Mouse (Mus musculus) MEL (cell line): ENCODE data around the gene Polr1a.

Source experiments
- CTCF ChIP-seq, 3 experiments: IDR thresholded peaks in 2 of 3; conservative IDR thresholded peaks in 1 of 3; 2 replicates each; pipeline ENCODE4 v1.5.1; 2011 to 2012; ENCODE audit warnings: low read length in 3 of 3, low read depth in 2 of 3, mild to moderate bottlenecking in 2 of 3, improper control_type of control experiment in 1 of 3, inconsistent platforms in 1 of 3, mixed read lengths in 1 of 3, moderate library complexity in 1 of 3; ENCODE audit not compliant: control insufficient read depth in 1 of 3, insufficient read depth in 1 of 3, poor library complexity in 1 of 3, severe bottlenecking in 1 of 3
- EP300 ChIP-seq, 2 experiments: IDR thresholded peaks; 2 replicates each; pipeline ENCODE4 v1.6.1; 2011; ENCODE audit warnings: improper control_type of control experiment in 2 of 2, low read length in 2 of 2, low read depth in 1 of 2, mild to moderate bottlenecking in 1 of 2
- GATA1 ChIP-seq: IDR thresholded peaks from 2 replicates; pipeline ENCODE4 v1.6.1; 2011; ENCODE audit warnings: low read depth, low read length, improper control_type of control experiment
- KAT2A ChIP-seq: conservative IDR thresholded peaks from 2 replicates; pipeline ENCODE4 v1.6.1; 2012; ENCODE audit warnings: low read depth, low read length, improper control_type of control experiment, inconsistent platforms
- MAFK ChIP-seq: IDR thresholded peaks from 2 replicates; pipeline ENCODE4 v1.6.1; 2011; ENCODE audit warnings: low read depth, mild to moderate bottlenecking, low read length, improper control_type of control experiment, borderline replicate concordance
- POLR2A ChIP-seq, 2 experiments: IDR thresholded peaks; 2 replicates each; pipeline ENCODE4 v1.6.1; 2011 to 2012; ENCODE audit warnings: low read length in 2 of 2, mild to moderate bottlenecking in 2 of 2, control low read depth in 1 of 2, improper control_type of control experiment in 1 of 2, low read depth in 1 of 2, moderate library complexity in 1 of 2; ENCODE audit not compliant: control insufficient read depth in 1 of 2, insufficient read depth in 1 of 2, poor library complexity in 1 of 2
- SIN3A ChIP-seq: IDR thresholded peaks from 2 replicates; pipeline ENCODE4 v1.6.1; 2012; ENCODE audit warnings: low read length, improper control_type of control experiment, inconsistent platforms
- TAL1 ChIP-seq: IDR thresholded peaks from 2 replicates; pipeline ENCODE4 v1.6.1; 2012; ENCODE audit warnings: mild to moderate bottlenecking, inconsistent platforms, low read length, moderate library complexity, mixed read lengths
- TBP ChIP-seq: IDR thresholded peaks from 2 replicates; pipeline ENCODE4 v1.8.0; 2011; ENCODE audit warnings: low read depth, low read length, improper control_type of control experiment
- TCF12 ChIP-seq: IDR thresholded peaks from 2 replicates; pipeline ENCODE4 v1.6.1; 2014; ENCODE audit warnings: low read depth, mild to moderate bottlenecking, inconsistent platforms, low read length, improper control_type of control experiment, moderate library complexity
- UBTF ChIP-seq: IDR thresholded peaks from 2 replicates; pipeline ENCODE4 v1.6.1; 2012; ENCODE audit warnings: low read depth, mild to moderate bottlenecking, inconsistent platforms, low read length, improper control_type of control experiment, moderate library complexity, borderline replicate concordance; ENCODE audit not compliant: insufficient read depth
- ZMIZ1 ChIP-seq: IDR thresholded peaks from 2 replicates; pipeline ENCODE4 v1.6.1; 2012; ENCODE audit warnings: low read depth, mild to moderate bottlenecking, inconsistent platforms, low read length, improper control_type of control experiment, moderate library complexity

GRCm38 (mm10) chr6:71997215-71997614 is 88.4 kb downstream of the Polr1a start:
- no peak for TF ChIP-seq TCF12
- TF ChIP-seq EP300 (IDR thresholded peaks at IDR 0.05; ENCODE audit: low read depth in 1 of 2, low read length in 2 of 2) = no peak
- TF ChIP-seq SIN3A = no peak
- TF ChIP-seq POLR2A (IDR thresholded peaks at IDR 0.05; ENCODE audit: control insufficient read depth in 1 of 2, insufficient read depth in 1 of 2, low read depth in 1 of 2, low read length in 2 of 2, poor library complexity in 1 of 2) = no peak
- no peak for TF ChIP-seq GATA1
- TF ChIP-seq CTCF (IDR thresholded peaks at IDR 0.05 in 2 of 3, conservative IDR thresholded peaks at IDR 0.05 in 1 of 3; ENCODE audit: control insufficient read depth in 1 of 3, insufficient read depth in 1 of 3, low read depth in 2 of 3, low read length in 3 of 3, poor library complexity in 1 of 3, severe bottlenecking in 1 of 3) = no peak
- TF ChIP-seq UBTF = no peak
- TF ChIP-seq MAFK = no peak
- TF ChIP-seq KAT2A = no peak
- no peak for TF ChIP-seq ZMIZ1
- no peak for TF ChIP-seq TAL1
- no peak for TF ChIP-seq TBP
